Mouse (Mus musculus): ENCODE measurements at regions not wholly inside any gene's neighbourhood (a gene's known extent, or its start where the extent isn't known, plus 50 kb on each side); places are given as distances from the start of the nearest gene placed in this dataset.

- TF ChIP-seq POLR2A (IDR thresholded peaks at IDR 0.05; ENCODE audit: extremely low read depth, insufficient read depth, low read length), result no peak
- no peak for TF ChIP-seq CTCF (IDR thresholded peaks at IDR 0.05; ENCODE audit: low read depth, low read length)
- no peak for DNase-seq (ENCODE audit: extremely low read depth, low read depth, low spot score)
- H3K9ac ChIP-seq (ENCODE audit: low read depth, low read length), result no peak overlapping the region
- H3K27me3 ChIP-seq (ENCODE audit: control insufficient read depth, insufficient read depth, low read length), result no peaks in the 10 kb centered on the region
- WGBS, result 81% methylated on average over 12 of the region's 12 CpGs
- no peak overlapping the region for H3K4me3 ChIP-seq (ENCODE audit: insufficient read depth, low read depth, low read length)
- H3K36me3 ChIP-seq (ENCODE audit: control insufficient read depth, insufficient read depth, low read length), result no peaks in the 10 kb centered on the region
- no peaks in the 10 kb centered on the region for H3K4me1 ChIP-seq (ENCODE audit: control insufficient read depth, insufficient read depth, low read length)
- H3K79me2 ChIP-seq (ENCODE audit: control insufficient read depth, insufficient read depth, low read length), result no peaks in the 10 kb centered on the region
- no peak overlapping the region for H3K27ac ChIP-seq (replicated peaks; ENCODE audit: insufficient read depth, low read depth, low read length)
Measured at GRCm38 (mm10) chr16:58136144-58136905, 271.9 kb upstream of the Dcbld2 start.

- no peak overlapping the region for H3K9ac ChIP-seq (ENCODE audit: low read depth, low read length)
- no peak overlapping the region for H3K4me3 ChIP-seq (ENCODE audit: insufficient read depth, low read depth, low read length)
- H3K4me1 ChIP-seq (ENCODE audit: control insufficient read depth, insufficient read depth, low read length), result no peaks in the 10 kb centered on the region
- H3K27me3 ChIP-seq (ENCODE audit: control insufficient read depth, insufficient read depth, low read length), result no peaks in the 10 kb centered on the region
- H3K36me3 ChIP-seq (ENCODE audit: control insufficient read depth, insufficient read depth, low read length), result no peaks in the 10 kb centered on the region
- H3K79me2 ChIP-seq (ENCODE audit: control insufficient read depth, insufficient read depth, low read length), result no peaks in the 10 kb centered on the region
- no peak for DNase-seq (ENCODE audit: extremely low read depth, low read depth, low spot score)
- H3K27ac ChIP-seq (replicated peaks; ENCODE audit: insufficient read depth, low read depth, low read length), result no peak overlapping the region
- WGBS, result 87% methylated on average over 7 of the region's 7 CpGs
- TF ChIP-seq CTCF (IDR thresholded peaks at IDR 0.05; ENCODE audit: low read depth, low read length), result no peak
- no peak for TF ChIP-seq POLR2A (IDR thresholded peaks at IDR 0.05; ENCODE audit: extremely low read depth, insufficient read depth, low read length)
Measured at GRCm38 (mm10) chr16:58136979-58137378, 271.3 kb upstream of the Dcbld2 start.

GRCm38 (mm10) chr16:58137728-58138279, 270.4 kb upstream of the Dcbld2 start:
- Histone ChIP-seq H3K4me3 (ENCODE audit: insufficient read depth, low read depth, low read length) (no peak overlapping the region), H3K79me2 (ENCODE audit: control insufficient read depth, insufficient read depth, low read length) (no peaks in the 10 kb centered on the region), H3K27me3 (ENCODE audit: control insufficient read depth, insufficient read depth, low read length) (no peaks in the 10 kb centered on the region), H3K4me1 (ENCODE audit: control insufficient read depth, insufficient read depth, low read length) (no peaks in the 10 kb centered on the region), H3K9ac (ENCODE audit: low read depth, low read length) (no peak overlapping the region), H3K36me3 (ENCODE audit: control insufficient read depth, insufficient read depth, low read length) (no peaks in the 10 kb centered on the region), H3K27ac (replicated peaks; ENCODE audit: insufficient read depth, low read depth, low read length) (no peak overlapping the region)
- no peak for DNase-seq (ENCODE audit: extremely low read depth, low read depth, low spot score)
- WGBS, result 72% methylated on average over 4 of the region's 4 CpGs
- TF ChIP-seq CTCF (IDR thresholded peaks at IDR 0.05; ENCODE audit: low read depth, low read length) (no peak), POLR2A (IDR thresholded peaks at IDR 0.05; ENCODE audit: extremely low read depth, insufficient read depth, low read length) (no peak)

GRCm38 (mm10) chr16:58146479-58146878, 261.8 kb upstream of the Dcbld2 start:
- Histone ChIP-seq H3K4me3 (ENCODE audit: insufficient read depth, low read depth, low read length) (no peak overlapping the region), H3K4me1 (ENCODE audit: control insufficient read depth, insufficient read depth, low read length) (no peaks in the 10 kb centered on the region), H3K27ac (replicated peaks; ENCODE audit: insufficient read depth, low read depth, low read length) (no peak overlapping the region), H3K79me2 (ENCODE audit: control insufficient read depth, insufficient read depth, low read length) (no peaks in the 10 kb centered on the region), H3K27me3 (ENCODE audit: control insufficient read depth, insufficient read depth, low read length) (no peaks in the 10 kb centered on the region), H3K9ac (ENCODE audit: low read depth, low read length) (no peak overlapping the region), H3K36me3 (ENCODE audit: control insufficient read depth, insufficient read depth, low read length) (no peaks in the 10 kb centered on the region)
- WGBS, result 87% methylated on average over 6 of the region's 6 CpGs
- no peak for DNase-seq (ENCODE audit: extremely low read depth, low read depth, low spot score)
- no peak for TF ChIP-seq CTCF (IDR thresholded peaks at IDR 0.05; ENCODE audit: low read depth, low read length)
- no peak for TF ChIP-seq POLR2A (IDR thresholded peaks at IDR 0.05; ENCODE audit: extremely low read depth, insufficient read depth, low read length)

GRCm38 (mm10) chr16:58155538-58155937, 252.7 kb upstream of the Dcbld2 start:
- Histone ChIP-seq H3K36me3 (ENCODE audit: control insufficient read depth, insufficient read depth, low read length) (no peaks in the 10 kb centered on the region), H3K9ac (ENCODE audit: low read depth, low read length) (no peak overlapping the region), H3K27me3 (ENCODE audit: control insufficient read depth, insufficient read depth, low read length) (no peaks in the 10 kb centered on the region), H3K79me2 (ENCODE audit: control insufficient read depth, insufficient read depth, low read length) (no peaks in the 10 kb centered on the region), H3K4me3 (ENCODE audit: insufficient read depth, low read depth, low read length) (no peak overlapping the region), H3K4me1 (ENCODE audit: control insufficient read depth, insufficient read depth, low read length) (no peaks in the 10 kb centered on the region), H3K27ac (replicated peaks; ENCODE audit: insufficient read depth, low read depth, low read length) (no peak overlapping the region)
- no peak for TF ChIP-seq POLR2A (IDR thresholded peaks at IDR 0.05; ENCODE audit: extremely low read depth, insufficient read depth, low read length)
- no peak for TF ChIP-seq CTCF (IDR thresholded peaks at IDR 0.05; ENCODE audit: low read depth, low read length)
- 44% methylated on average over 4 of the region's 4 CpGs for WGBS
- DNase-seq (ENCODE audit: extremely low read depth, low read depth, low spot score), result no peak
